Mouse (Mus musculus) small intestine, adult 2 months (tissue): ENCODE results near the gene Akap12. TPM values are rescaled to one million over a fixed set of nuclear protein-coding genes. Genes with fewer than 3 reads are reported as not detected.

Experiments
- H3K27ac ChIP-seq: fragments of 200-500 bp; 2 replicates; pipeline ENCODE4 v1.5.1; 2012; ENCODE audit warnings: low read depth, low read length, control low read depth, inconsistent platforms; ENCODE audit not compliant: insufficient read depth
- H3K27me3 ChIP-seq: fragments of 200-500 bp; 2 replicates; pipeline ENCODE4 v1.6.1; 2012; ENCODE audit warnings: mild to moderate bottlenecking, moderate library complexity, low read length, inconsistent platforms; ENCODE audit not compliant: control insufficient read depth, insufficient read depth
- H3K36me3 ChIP-seq: fragments of 200-500 bp; 2 replicates; pipeline ENCODE4 v1.6.1; 2012; ENCODE audit warnings: mild to moderate bottlenecking, low read length, control low read depth, inconsistent platforms; ENCODE audit not compliant: control insufficient read depth, insufficient read depth
- H3K4me1 ChIP-seq: fragments of 200-500 bp; 2 replicates; pipeline ENCODE4 v1.6.1; 2012; ENCODE audit warnings: low read length, inconsistent platforms, mixed read lengths; ENCODE audit not compliant: control insufficient read depth, insufficient read depth, insufficient read length
- H3K4me3 ChIP-seq: fragments of 200-500 bp; 2 replicates; pipeline ENCODE4 v1.5.1; 2012; ENCODE audit warnings: low read depth, mild to moderate bottlenecking, control low read depth, inconsistent platforms, low read length, moderate library complexity
- CTCF ChIP-seq: fragments of 200-500 bp; IDR thresholded peaks from 2 replicates; pipeline ENCODE4 v1.5.1; 2012; ENCODE audit warnings: low read depth, mild to moderate bottlenecking, control low read depth, inconsistent platforms, low read length, moderate library complexity, mixed read lengths; ENCODE audit not compliant: insufficient replicate concordance, insufficient read length; ENCODE audit errors: extremely low read depth
- POLR2A ChIP-seq: fragments of 200-500 bp; IDR thresholded peaks from 2 replicates; pipeline ENCODE4 v1.6.1; 2012; ENCODE audit warnings: low read depth, mild to moderate bottlenecking, control low read depth, inconsistent platforms, low read length, moderate library complexity
- whole genome bisulfite sequencing: fragments of 180-500 bp; shearing (Covaris S2); methylation state at CpG from one replicate; pipeline ENCODE4 v1.1.7; 2018; 5-methylcytosine and 5-hydroxymethylcytosine counted together
- polyA plus RNA-seq: library from polyadenylated mRNA; depleted of rRNA; stranded (reverse); fragments of >200 nt; gene quantifications from 2 replicates; pipeline ENCODE4 v1.2.3, GENCODE M21; 2012

Akap12 gene
- polyA plus RNA-seq, 1 experiment = 2.0 TPM

DNA sequence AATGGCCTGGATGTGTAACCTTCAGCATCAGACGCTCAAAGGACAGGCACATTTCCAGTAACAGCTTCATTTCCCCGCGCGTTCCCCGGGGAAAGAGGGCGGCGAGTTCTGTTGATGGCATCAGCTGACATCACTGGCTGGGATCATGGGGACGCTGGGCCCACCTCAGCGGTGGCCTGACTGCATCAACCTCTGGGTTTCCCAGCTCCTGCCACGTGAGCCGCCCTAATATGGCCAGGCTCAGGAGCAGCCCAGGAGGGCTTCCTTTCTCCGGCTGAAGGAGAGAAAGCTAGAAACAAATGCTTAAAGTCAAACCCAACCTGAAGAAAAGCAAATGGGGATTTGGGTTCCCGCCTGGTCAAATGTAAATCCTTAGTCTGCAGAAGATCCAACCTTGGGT lies 539 bp upstream of the Akap12 start:
- H3K4me3 ChIP-seq = peak overlapping the region; percentile 91
- H3K36me3 ChIP-seq = no peaks in the 10 kb centered on the region
- H3K27ac ChIP-seq = no peak overlapping the region
- 47% methylated on average over 13 of the region's 13 CpGs for WGBS
- H3K27me3 ChIP-seq = peaks cover 11% of the 10 kb centered on the region
- peaks cover 6% of the 10 kb centered on the region for H3K4me1 ChIP-seq
- TF ChIP-seq CTCF = no peak
- TF ChIP-seq POLR2A = no peak

GRCm38 (mm10) chr10:4266931-4267310 lies 741 bp downstream of the Akap12 start:
- Histone ChIP-seq H3K36me3 (no peaks in the 10 kb centered on the region), H3K27ac (0 out of 2 replicates have a peak overlapping the region, but pooled peaks have one; percentile 29), H3K4me3 (peak overlapping the region; percentile 91), H3K27me3 (peaks cover 11% of the 10 kb centered on the region), H3K4me1 (peaks cover 6% of the 10 kb centered on the region)
- TF ChIP-seq CTCF (no peak), POLR2A (no peak)
- WGBS = 4% methylated on average over 11 of the region's 11 CpGs

- no peak overlapping the region for H3K4me3 ChIP-seq
- no peaks in the 10 kb centered on the region for H3K36me3 ChIP-seq
- 56% methylated on average over 7 of the region's 7 CpGs for WGBS
These were observed 1.3 kb downstream of the Akap12 start for GRCm38 (mm10) chr10:4267481-4267880.

GRCm38 (mm10) chr10:4268140-4268539 lies 2.0 kb downstream of the Akap12 start:
- Histone ChIP-seq H3K36me3 (no peaks in the 10 kb centered on the region), H3K4me1 (peaks cover 6% of the 10 kb centered on the region), H3K27ac (no peak overlapping the region), H3K27me3 (peaks cover 11% of the 10 kb centered on the region), H3K4me3 (no peak overlapping the region)
- TF ChIP-seq CTCF = no peak
- TF ChIP-seq POLR2A = no peak
- 87% methylated on average over 7 of the region's 7 CpGs for WGBS

More at GRCm38 (mm10) chr10:4267481-4267880, 1.3 kb downstream of the Akap12 start:
- TF ChIP-seq POLR2A (no peak), CTCF (no peak)
- Histone ChIP-seq H3K27ac (no peak overlapping the region), H3K27me3 (peaks cover 11% of the 10 kb centered on the region), H3K4me1 (peaks cover 6% of the 10 kb centered on the region)

DNA sequence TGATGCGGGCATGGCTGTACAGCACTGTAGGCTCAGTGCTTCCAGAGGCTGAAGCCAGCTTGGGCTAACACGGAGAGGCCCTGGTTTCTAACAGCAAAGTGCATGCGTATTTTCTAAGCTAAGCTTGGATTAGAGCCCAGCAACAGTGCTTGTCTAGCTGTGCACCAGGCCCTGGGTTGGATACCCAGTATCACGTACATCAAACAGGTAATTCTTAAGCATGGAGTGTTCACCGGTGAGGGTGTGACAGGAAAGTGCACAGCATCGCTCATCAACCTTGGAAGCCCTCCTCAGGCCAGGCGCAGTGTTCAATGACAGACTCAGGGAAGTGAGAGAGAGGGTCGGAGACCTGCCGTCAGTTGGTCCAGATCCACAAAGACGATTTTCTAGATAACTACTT lies 9.4 kb downstream of the Akap12 start:
- Histone ChIP-seq H3K36me3 (no peaks in the 10 kb centered on the region), H3K4me3 (no peak overlapping the region), H3K4me1 (no peaks in the 10 kb centered on the region), H3K27me3 (no peaks in the 10 kb centered on the region), H3K27ac (no peak overlapping the region)
- 92% methylated on average over 10 of the region's 10 CpGs for WGBS
- no peak for TF ChIP-seq CTCF
- TF ChIP-seq POLR2A = no peak

DNA sequence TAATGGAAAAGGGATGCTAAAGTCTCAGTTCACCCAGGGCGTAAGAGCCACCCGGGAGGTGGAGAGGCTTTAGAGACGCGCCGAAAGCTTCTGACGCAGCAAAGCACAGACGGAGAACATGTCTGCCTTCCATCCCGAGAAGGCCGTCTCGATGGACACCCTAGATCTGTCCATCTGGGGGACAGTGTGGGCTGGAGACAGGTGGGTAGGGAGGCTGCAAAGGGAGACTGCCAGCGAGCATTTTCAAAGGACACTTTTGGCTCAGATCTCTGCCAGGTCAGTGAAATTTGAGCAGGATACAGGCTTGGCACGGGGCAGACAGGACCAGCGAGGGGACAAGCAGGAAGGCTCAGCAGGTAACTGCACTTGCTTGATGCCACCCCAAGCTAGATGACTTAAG lies 9.9 kb downstream of the Akap12 start:
- no peaks in the 10 kb centered on the region for H3K4me1 ChIP-seq
- no peaks in the 10 kb centered on the region for H3K27me3 ChIP-seq
- 94% methylated on average over 13 of the region's 13 CpGs for WGBS
- no peak overlapping the region for H3K4me3 ChIP-seq
- no peaks in the 10 kb centered on the region for H3K36me3 ChIP-seq
- no peak overlapping the region for H3K27ac ChIP-seq
- TF ChIP-seq POLR2A (no peak), CTCF (no peak)

GRCm38 (mm10) chr10:4278041-4278440 lies 11.9 kb downstream of the Akap12 start:
- TF ChIP-seq POLR2A (no peak), CTCF (no peak)
- Histone ChIP-seq H3K27ac (no peak overlapping the region), H3K27me3 (no peaks in the 10 kb centered on the region), H3K36me3 (no peaks in the 10 kb centered on the region), H3K4me1 (no peaks in the 10 kb centered on the region), H3K4me3 (no peak overlapping the region)
- 28% methylated on average over 6 of the region's 6 CpGs for WGBS
